Mouse (Mus musculus) stomach, postnatal 0 days (tissue): Measurements from ENCODE around the gene Rabgap1l. TPM values are rescaled to one million over a fixed set of nuclear protein-coding genes. Genes with fewer than 3 reads are reported as not detected.

Source experiments
- ATAC-seq: fragments of 200-750 bp; cut with Nextera tagmentation; 2 replicates; pipeline ENCODE4 v1.8.0; 2017; ENCODE audit not compliant: low FRiP score, low TSS enrichment
- DNase-seq: peaks from one replicate; pipeline ENCODE4 v3.0.0-alpha.2; 2016; ENCODE audit warnings: low spot score
- H3K27ac ChIP-seq: fragments of 300-500 bp; sonication (generic); replicated peaks from 2 replicates; pipeline ENCODE4 v1.5.1; 2014; ENCODE audit warnings: mild to moderate bottlenecking, control low read depth
- H3K27me3 ChIP-seq: fragments of 300-500 bp; sonication (generic); 2 replicates; pipeline ENCODE4 v1.6.1; 2014; ENCODE audit warnings: low read length; ENCODE audit not compliant: control insufficient read depth, insufficient read depth
- H3K36me3 ChIP-seq: fragments of 300-500 bp; sonication (generic); 2 replicates; pipeline ENCODE4 v1.6.1; 2014; ENCODE audit warnings: low read length, mixed read lengths; ENCODE audit not compliant: control insufficient read depth, insufficient read depth
- H3K4me1 ChIP-seq: fragments of 300-500 bp; sonication (generic); replicated peaks from 2 replicates; pipeline ENCODE4 v1.6.1; 2014; ENCODE audit warnings: antibody characterized with exemption; ENCODE audit not compliant: control insufficient read depth, insufficient read depth
- H3K4me2 ChIP-seq: fragments of 300-500 bp; sonication (generic); replicated peaks from 2 replicates; pipeline ENCODE4 v1.6.1; 2014; ENCODE audit warnings: low read depth, mild to moderate bottlenecking, control low read depth, moderate library complexity
- H3K4me3 ChIP-seq: fragments of 300-500 bp; sonication (generic); 2 replicates; pipeline ENCODE4 v1.5.1; 2014; ENCODE audit warnings: low read depth, low read length, control low read depth
- H3K9ac ChIP-seq: fragments of 300-500 bp; sonication (generic); 2 replicates; pipeline ENCODE4 v1.6.1; 2014; ENCODE audit warnings: mild to moderate bottlenecking, low read length, control low read depth, mixed read lengths
- H3K9me3 ChIP-seq: fragments of 300-500 bp; sonication (generic); 2 replicates; pipeline ENCODE4 v1.6.1; 2016; ENCODE audit warnings: low read length; ENCODE audit not compliant: control insufficient read depth
- CTCF ChIP-seq: IDR thresholded peaks from 2 replicates; pipeline ENCODE4 v1.5.1; 2016; ENCODE audit warnings: antibody characterized with exemption, low read depth, mild to moderate bottlenecking, moderate library complexity
- EP300 ChIP-seq: optimal IDR thresholded peaks from 2 replicates; pipeline ENCODE3; 2016; ENCODE audit warnings: antibody characterized with exemption
- WGBS: fragments of 180-500 bp; shearing (Covaris S2); extraction: QIAGEN DNeasy Blood & Tissue Kit; methylation state at CpG from one replicate; pipeline ENCODE4 v1.1.7; 2014; 5-methylcytosine and 5-hydroxymethylcytosine counted together
- polyA plus RNA-seq: library from polyadenylated mRNA; unstranded; fragments of >200 nt; fragmentation: Nextera tagmentation; extraction: Ambion mirVana; gene quantifications from 2 replicates; pipeline ENCODE4 v1.2.1, GENCODE M21; 2015

Rabgap1l gene
- polyA plus RNA-seq, 1 experiment from 2014 or later: 19.6 TPM

DNA sequence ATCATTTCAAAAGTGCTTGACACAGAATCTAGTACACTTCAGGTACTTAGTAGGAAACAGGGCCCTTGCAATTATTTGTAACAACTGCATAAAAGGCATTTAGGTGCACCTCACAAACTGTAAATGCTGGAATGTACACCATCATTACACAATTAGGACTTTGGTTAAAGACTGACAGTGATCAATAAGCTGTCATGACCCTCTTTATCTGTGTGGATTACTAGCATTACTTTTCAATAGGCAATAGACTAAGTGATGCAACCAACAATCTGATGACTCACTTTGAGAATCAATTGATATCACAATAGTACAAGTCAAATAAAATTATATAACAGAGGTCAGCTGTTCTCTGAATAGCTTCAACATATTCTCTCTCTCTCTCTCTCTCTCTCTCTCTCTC lies 418.5 kb downstream of the Rabgap1l start:
- Histone ChIP-seq H3K9ac (no peak overlapping the region), H3K4me1 (no peaks in the 10 kb centered on the region), H3K9me3 (no peaks in the 10 kb centered on the region), H3K27me3 (no peaks in the 10 kb centered on the region), H3K4me2 (no peak overlapping the region), H3K27ac (no peak overlapping the region), H3K4me3 (no peak overlapping the region), H3K36me3 (no peaks in the 10 kb centered on the region)
- DNase-seq (no peak), ATAC-seq (no peak)
- TF ChIP-seq EP300 (no peak), CTCF (no peak)

- Histone ChIP-seq H3K4me1 (no peaks in the 10 kb centered on the region), H3K4me2 (no peak overlapping the region), H3K27ac (no peak overlapping the region), H3K9ac (no peak overlapping the region), H3K36me3 (no peaks in the 10 kb centered on the region), H3K9me3 (no peaks in the 10 kb centered on the region), H3K4me3 (no peak overlapping the region), H3K27me3 (no peaks in the 10 kb centered on the region)
- WGBS: 78% methylated on average over 7 of the region's 7 CpGs
- ATAC-seq (peak; percentile 57; the same call in 1 of the 2 replicates), DNase-seq (no peak)
- TF ChIP-seq EP300 (no peak), CTCF (no peak)
These were observed 419.7 kb downstream of the Rabgap1l start for GRCm38 (mm10) chr1:160373306-160373705.

DNA sequence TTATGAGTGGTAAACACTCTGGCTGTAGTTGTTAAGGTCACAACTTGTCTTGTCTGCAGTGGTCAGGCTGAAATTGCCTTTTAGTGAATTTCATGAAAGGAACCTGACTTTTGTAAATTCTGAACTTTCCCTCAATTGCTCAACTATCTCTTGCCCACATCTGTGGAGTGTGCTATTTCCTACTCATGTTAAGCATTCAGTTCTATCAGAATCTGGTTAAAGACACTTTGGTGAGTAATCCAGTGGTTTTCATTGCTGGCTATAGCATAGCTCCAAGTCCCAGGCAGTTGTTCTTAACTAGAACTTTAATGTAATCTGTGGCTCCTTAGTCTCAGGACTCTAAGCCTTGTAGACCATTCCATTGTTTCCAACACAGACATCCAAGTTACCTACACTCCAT lies 421.3 kb downstream of the Rabgap1l start:
- Histone ChIP-seq H3K27me3 (no peaks in the 10 kb centered on the region), H3K4me3 (no peak overlapping the region), H3K36me3 (no peaks in the 10 kb centered on the region), H3K4me1 (no peaks in the 10 kb centered on the region), H3K9me3 (no peaks in the 10 kb centered on the region), H3K4me2 (no peak overlapping the region), H3K9ac (no peak overlapping the region), H3K27ac (no peak overlapping the region)
- DNase-seq (no peak), ATAC-seq (no peak)
- no peak for TF ChIP-seq EP300
- TF ChIP-seq CTCF: no peak

GRCm38 (mm10) chr1:160370552-160370951 lies 422.5 kb downstream of the Rabgap1l start:
- 20% methylated on average over 1 of the region's 1 CpGs for WGBS
- Histone ChIP-seq H3K4me3 (no peak overlapping the region), H3K36me3 (no peaks in the 10 kb centered on the region), H3K27me3 (no peaks in the 10 kb centered on the region), H3K4me1 (no peaks in the 10 kb centered on the region), H3K27ac (no peak overlapping the region), H3K9ac (no peak overlapping the region), H3K9me3 (no peaks in the 10 kb centered on the region), H3K4me2 (no peak overlapping the region)
- DNase-seq (no peak), ATAC-seq (no peak)
- TF ChIP-seq CTCF (no peak), EP300 (no peak)

DNA sequence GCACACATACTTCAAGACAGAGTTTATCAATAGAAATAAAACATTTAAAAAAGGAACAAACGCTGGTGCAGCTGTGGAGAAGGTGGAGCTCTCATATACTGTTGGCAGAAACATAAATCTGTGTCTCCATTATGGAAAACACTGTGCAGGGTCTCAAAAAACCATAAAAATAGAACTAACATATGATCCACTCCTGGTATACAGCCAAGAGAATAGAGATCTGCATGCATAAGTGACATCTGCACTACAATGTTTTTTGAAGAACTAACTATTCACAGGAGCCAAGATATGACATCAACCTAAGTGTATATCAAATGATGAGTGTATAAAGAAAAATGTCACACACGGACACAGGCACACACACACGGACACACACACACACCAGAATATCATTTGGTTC lies 426.4 kb downstream of the Rabgap1l start:
- 52% methylated on average over 3 of the region's 3 CpGs for WGBS
- no peak overlapping the region for H3K27ac ChIP-seq
- no peaks in the 10 kb centered on the region for H3K9me3 ChIP-seq
- no peak for DNase-seq
- H3K4me3 ChIP-seq: no peak overlapping the region
- no peak for ATAC-seq
- no peaks in the 10 kb centered on the region for H3K36me3 ChIP-seq
- TF ChIP-seq EP300 (no peak), CTCF (no peak)
- no peak overlapping the region for H3K4me2 ChIP-seq
- no peak overlapping the region for H3K9ac ChIP-seq
- no peaks in the 10 kb centered on the region for H3K27me3 ChIP-seq
- H3K4me1 ChIP-seq: no peaks in the 10 kb centered on the region

GRCm38 (mm10) chr1:160357268-160357667 lies 435.7 kb downstream of the Rabgap1l start:
- TF ChIP-seq EP300 (no peak), CTCF (no peak)
- DNase-seq: no peak
- H3K9ac ChIP-seq: no peak overlapping the region
- H3K9me3 ChIP-seq: no peaks in the 10 kb centered on the region
- no peaks in the 10 kb centered on the region for H3K36me3 ChIP-seq
- H3K4me3 ChIP-seq: no peak overlapping the region
- H3K4me1 ChIP-seq: no peaks in the 10 kb centered on the region
- no peak for ATAC-seq
- no peak overlapping the region for H3K4me2 ChIP-seq
- H3K27ac ChIP-seq: no peak overlapping the region
- H3K27me3 ChIP-seq: no peaks in the 10 kb centered on the region
